Mouse (Mus musculus): ENCODE measurements around the gene Lrrc20. TPM values are rescaled to one million over a fixed set of nuclear protein-coding genes. Genes with fewer than 3 reads are reported as not detected.

Gene Lrrc20
- 1.2 TPM for polyA plus RNA-seq (2015; fragmentation: Illumina TruSeq; extraction: RNeasy Lipid Tissue Mini Kit (QIAGEN cat#74804); ENCODE audit: insufficient read depth, low read depth, low replicate concordance)

GRCm38 (mm10) chr10:61475594-61476439, at the start of gene Lrrc20:
Gene Lrrc20, plus strand, starts transcription at chr10:61475801.

DNA sequence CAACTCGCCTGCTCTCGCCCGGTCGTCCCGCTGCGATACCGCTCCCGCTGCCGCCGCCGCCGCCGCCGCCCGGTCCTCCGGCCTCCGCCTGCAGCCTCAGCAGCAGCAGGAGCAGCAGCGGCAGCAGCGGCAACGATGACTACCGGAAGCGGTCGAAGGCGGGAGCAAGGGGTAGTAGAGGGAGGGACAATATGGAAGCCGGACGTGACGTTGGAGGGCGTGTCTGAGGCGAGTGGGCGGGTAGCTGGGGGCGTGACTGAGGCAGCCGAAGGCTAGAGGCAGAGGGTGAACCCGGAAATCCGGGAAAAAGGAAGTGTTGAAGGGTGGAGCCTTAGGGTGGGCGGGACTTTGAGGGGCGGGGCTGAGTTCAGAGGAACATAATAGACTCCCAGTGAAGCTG, 23.0 kb upstream of the Lrrc20 start, which contains the start of gene Eif4ebp2:
TSS of gene Eif4ebp2 (minus strand) at position 17 of the 400 bp plus-strand sequence.

Other genes with a start within 250 kb of the Lrrc20 start
- gene Adamts14, start 202.4 kb upstream of the Lrrc20 start, polyA plus RNA-seq (2015; fragmentation: Illumina TruSeq; extraction: RNeasy Lipid Tissue Mini Kit (QIAGEN cat#74804); ENCODE audit: insufficient read depth, low read depth, low replicate concordance), result 0.42 TPM
- not detected for gene Prf1, start 178.0 kb upstream of the Lrrc20 start, polyA plus RNA-seq (2015; fragmentation: Illumina TruSeq; extraction: RNeasy Lipid Tissue Mini Kit (QIAGEN cat#74804); ENCODE audit: insufficient read depth, low read depth, low replicate concordance)
- gene Pald1, start 92.3 kb upstream of the Lrrc20 start, polyA plus RNA-seq (2015; fragmentation: Illumina TruSeq; extraction: RNeasy Lipid Tissue Mini Kit (QIAGEN cat#74804); ENCODE audit: insufficient read depth, low read depth, low replicate concordance), result 3.5 TPM
- not detected for gene Nodal, start 57.8 kb upstream of the Lrrc20 start, polyA plus RNA-seq (2015; fragmentation: Illumina TruSeq; extraction: RNeasy Lipid Tissue Mini Kit (QIAGEN cat#74804); ENCODE audit: insufficient read depth, low read depth, low replicate concordance)
- gene Eif4ebp2, start 23.1 kb upstream of the Lrrc20 start, polyA plus RNA-seq (2015; fragmentation: Illumina TruSeq; extraction: RNeasy Lipid Tissue Mini Kit (QIAGEN cat#74804); ENCODE audit: insufficient read depth, low read depth, low replicate concordance), result 18.4 TPM
- gene Npffr1, start 119.7 kb downstream of the Lrrc20 start, polyA plus RNA-seq (2015; fragmentation: Illumina TruSeq; extraction: RNeasy Lipid Tissue Mini Kit (QIAGEN cat#74804); ENCODE audit: insufficient read depth, low read depth, low replicate concordance), result not detected
- gene Ppa1, start 172.8 kb downstream of the Lrrc20 start, polyA plus RNA-seq (2015; fragmentation: Illumina TruSeq; extraction: RNeasy Lipid Tissue Mini Kit (QIAGEN cat#74804); ENCODE audit: insufficient read depth, low read depth, low replicate concordance), result 10.8 TPM
- 47.1 TPM for gene Sar1a, start 204.5 kb downstream of the Lrrc20 start, polyA plus RNA-seq (2015; fragmentation: Illumina TruSeq; extraction: RNeasy Lipid Tissue Mini Kit (QIAGEN cat#74804); ENCODE audit: insufficient read depth, low read depth, low replicate concordance)
- 16.7 TPM for gene Tysnd1, start 219.7 kb downstream of the Lrrc20 start, polyA plus RNA-seq (2015; fragmentation: Illumina TruSeq; extraction: RNeasy Lipid Tissue Mini Kit (QIAGEN cat#74804); ENCODE audit: insufficient read depth, low read depth, low replicate concordance)
- 5.5 TPM for gene Aifm2, start 239.5 kb downstream of the Lrrc20 start, polyA plus RNA-seq (2015; fragmentation: Illumina TruSeq; extraction: RNeasy Lipid Tissue Mini Kit (QIAGEN cat#74804); ENCODE audit: insufficient read depth, low read depth, low replicate concordance)